Mouse (Mus musculus): ENCODE measurements around the gene Gsdma2. TPM values are rescaled to one million over a fixed set of nuclear protein-coding genes. Genes with fewer than 3 reads are reported as not detected.

Gene Gsdma2
- total RNA-seq (2023; ENCODE audit: inconsistent age), result not detected in 4 replicates

DNA sequence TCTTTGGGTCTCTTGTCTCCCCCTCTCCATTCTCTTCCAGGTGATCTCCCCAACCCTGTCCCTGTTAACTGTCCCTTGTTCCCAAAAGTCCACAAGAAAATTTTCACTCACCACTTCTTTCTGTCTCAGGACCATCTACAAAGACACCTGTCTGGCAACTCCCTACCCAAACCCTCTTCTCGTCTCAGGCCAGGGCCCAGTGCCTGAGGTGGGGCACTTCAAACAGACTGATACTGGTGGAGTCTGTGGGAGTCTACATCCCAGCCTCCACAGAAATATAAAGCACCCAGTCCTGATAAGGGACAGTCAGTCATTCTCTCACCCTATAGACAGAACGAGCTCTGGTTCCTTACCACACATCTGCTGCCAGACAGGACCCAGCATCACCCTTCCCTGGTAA, at the start of gene Gsdma2:
Gene Gsdma2, plus strand, starts transcription at position 301 of the 400 bp plus-strand sequence.

DNA sequence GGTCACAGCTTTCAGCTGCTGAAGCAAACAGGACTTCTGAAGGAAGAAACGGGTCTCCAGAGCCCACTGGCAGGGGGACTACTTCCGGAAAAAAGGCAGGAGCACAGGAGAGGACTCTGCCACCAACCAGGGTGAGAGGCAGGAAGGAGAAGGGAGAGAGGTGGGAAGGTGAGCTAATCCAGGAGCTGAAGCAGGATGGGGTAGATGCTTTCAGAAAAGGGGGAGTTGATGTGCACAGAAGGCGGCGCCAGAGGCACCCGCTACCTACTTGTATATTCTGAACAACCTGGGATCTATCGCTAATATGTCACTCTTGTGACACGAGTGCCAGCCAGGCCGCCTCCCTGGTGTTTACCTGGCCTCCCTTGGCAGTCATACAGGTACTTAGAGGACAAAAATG, 48.6 kb upstream of the Gsdma2 start, which contains the start of gene Lrrc3c:
Gene Lrrc3c, plus strand, starts transcription at position 301 of the 400 bp plus-strand sequence.

DNA sequence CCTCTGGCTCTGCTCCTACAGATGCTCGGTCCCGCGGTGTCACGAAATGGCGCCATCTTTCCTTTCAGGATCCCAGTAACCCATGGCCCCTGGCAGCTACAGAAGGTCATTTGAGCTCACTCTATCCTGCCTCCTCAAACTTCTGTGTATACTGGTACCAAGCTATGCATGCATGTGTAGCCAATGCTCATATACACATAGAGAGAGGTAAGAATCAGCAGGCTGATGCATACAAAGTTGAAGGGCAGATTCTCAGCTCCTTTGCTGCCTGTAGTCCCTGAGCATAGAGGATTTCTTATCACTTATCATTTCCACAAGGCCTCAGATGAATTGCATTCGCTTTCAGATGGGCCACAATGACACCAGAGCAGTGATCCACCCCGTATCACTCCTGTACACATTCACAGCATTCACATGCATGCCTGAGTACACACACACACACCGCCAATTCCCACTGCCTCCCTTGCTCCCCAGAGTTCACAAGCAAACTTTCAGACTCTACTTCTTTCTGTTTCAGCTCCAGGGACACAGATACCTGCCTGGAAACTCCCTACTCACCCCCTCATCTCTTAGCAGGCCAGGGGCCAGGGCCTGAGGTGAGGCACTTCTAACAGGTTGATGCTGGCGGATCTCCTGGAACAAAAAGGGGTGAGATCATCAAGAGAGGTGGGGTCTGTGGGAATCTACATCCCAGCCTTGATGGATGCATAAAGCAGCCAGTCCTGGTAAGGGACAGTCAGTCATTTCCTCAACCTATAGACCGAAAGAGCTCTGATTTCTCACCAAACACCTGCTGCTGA, 20.7 kb upstream of the Gsdma2 start, which contains the start of the genes Gm12355 and Gsdma3:
Gene Gm12355, minus strand, starts transcription at position 51 of the 800 bp plus-strand sequence.
Gene Gsdma3, plus strand, starts transcription at position 750 of the 800 bp plus-strand sequence.

DNA sequence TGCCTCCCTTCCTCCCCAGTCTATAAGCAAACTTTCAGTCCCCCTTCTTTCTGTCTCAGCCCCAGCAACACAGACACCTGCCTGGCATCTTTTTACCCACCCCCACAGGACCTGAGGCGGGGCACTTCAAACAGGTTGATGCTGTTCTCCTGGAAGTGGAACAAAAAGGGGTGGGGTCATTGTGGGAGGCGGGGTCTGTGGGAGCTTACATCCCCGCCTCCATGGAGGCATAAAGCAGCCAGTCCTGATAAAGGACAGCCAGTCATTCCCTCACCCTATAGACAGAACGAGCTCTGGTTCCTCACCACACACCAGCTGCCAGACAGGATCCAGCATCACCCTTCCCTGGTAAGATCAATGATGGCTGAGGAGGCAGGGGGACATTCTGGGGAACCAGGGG, 17.5 kb downstream of the Gsdma2 start, which contains the start of gene Gsdma:
Gene Gsdma, plus strand, starts transcription at position 261 of the 400 bp plus-strand sequence.

DNA sequence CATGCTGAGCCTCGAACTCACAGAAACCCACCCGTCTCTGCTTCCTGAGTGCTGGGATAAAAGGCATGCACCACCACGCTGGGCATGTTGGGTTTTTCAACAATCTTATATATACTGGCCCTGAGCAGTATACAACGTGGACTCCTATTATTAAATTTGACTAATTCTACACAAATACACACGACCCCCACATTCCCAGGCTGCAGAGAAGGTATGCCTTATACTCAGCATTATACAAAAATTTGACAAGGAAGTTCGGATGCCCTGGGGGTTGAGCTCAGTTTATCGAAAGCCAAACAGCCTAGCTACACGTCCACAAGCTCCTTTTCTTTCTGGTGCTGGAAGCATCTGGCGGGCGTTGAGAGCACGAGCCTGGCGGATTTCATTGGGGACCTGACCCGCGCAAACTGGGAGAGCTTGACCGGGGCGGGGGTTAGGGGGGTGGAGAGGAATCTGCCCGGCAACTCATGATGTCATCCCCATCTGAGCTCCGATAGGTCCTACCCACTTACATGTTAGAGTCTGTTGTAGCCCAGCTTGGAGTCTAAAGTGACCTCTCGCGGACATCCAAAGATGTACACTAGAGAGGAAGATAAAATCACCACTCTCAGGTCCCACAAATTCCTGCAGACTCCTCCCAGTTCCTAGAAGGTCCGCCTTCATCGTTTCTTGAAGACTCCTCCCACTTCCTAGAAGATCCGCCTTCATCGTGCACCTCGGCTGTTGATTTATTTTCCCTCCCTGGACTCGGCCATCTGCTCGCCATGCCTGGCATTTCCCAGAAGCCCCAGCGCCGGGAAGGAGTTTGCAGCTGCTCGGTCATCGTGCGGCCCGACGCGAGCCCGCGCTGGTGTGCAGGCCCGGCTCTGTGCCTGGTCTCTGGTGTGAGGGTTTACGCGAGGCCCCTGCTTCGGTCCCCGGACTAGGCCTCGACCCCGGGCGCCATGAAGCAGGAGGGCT, 35.5 kb downstream of the Gsdma2 start, which contains the start of gene Psmd3:
Gene Psmd3, plus strand, starts transcription at position 769 of the 960 bp plus-strand sequence.

DNA sequence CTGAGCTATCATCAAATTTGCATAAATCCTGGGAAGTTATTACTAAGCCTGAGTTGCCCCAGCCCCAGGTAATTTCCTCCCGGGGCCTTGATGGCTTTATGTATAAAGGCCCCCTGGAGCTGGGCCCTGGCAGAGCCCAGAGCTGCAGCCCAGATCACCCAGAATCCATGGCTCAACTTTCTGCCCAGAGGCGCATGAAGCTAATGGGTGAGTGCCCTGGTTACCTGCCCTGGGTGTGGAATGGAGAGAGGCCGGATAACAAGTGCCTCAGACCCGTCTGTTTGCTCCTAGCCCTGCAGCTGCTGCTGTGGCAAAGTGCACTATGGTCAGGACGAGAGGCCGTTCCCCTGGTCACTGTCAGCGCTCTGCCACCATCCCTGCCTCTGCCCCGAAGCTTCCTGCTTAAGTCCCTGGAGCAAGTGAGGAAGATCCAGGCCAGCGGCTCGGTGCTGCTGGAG, 54.7 kb downstream of the Gsdma2 start, which contains the start of gene Csf3:
Gene Csf3, plus strand, starts transcription at position 51 of the 458 bp plus-strand sequence.

Other genes starting within 250 kb of the Gsdma2 start
- gene Pgap3, start 246.3 kb upstream of the Gsdma2 start, total RNA-seq (2023; ENCODE audit: inconsistent age), result 7.3 to 11.8 TPM (median 9.3 TPM) in 4 replicates
- gene Erbb2, start 234.3 kb upstream of the Gsdma2 start, total RNA-seq (2023; ENCODE audit: inconsistent age), result 0.15 TPM in 1 of 4 replicates, not detected in the others
- gene Mien1, start 207.8 kb upstream of the Gsdma2 start, total RNA-seq (2023; ENCODE audit: inconsistent age), result 47.4 to 59.5 TPM (median 52.0 TPM) in 4 replicates
- gene Grb7, start 200.4 kb upstream of the Gsdma2 start, total RNA-seq (2023; ENCODE audit: inconsistent age), result 0.78 to 2.0 TPM (median 1.3 TPM) in 4 replicates
- 550 to 623 TPM (median 617 TPM) in 4 replicates for gene Ikzf3, start 100.7 kb upstream of the Gsdma2 start, total RNA-seq (2023; ENCODE audit: inconsistent age)
- gene Zpbp2, start 95.7 kb upstream of the Gsdma2 start, total RNA-seq (2023; ENCODE audit: inconsistent age), result 4.3 to 8.2 TPM (median 5.8 TPM) in 4 replicates
- gene Ormdl3, start 59.4 kb upstream of the Gsdma2 start, total RNA-seq (2023; ENCODE audit: inconsistent age), result 16.5 to 19.2 TPM (median 17.5 TPM) in 4 replicates
- not detected in 4 replicates for gene Lrrc3c, start 48.5 kb upstream of the Gsdma2 start, total RNA-seq (2023; ENCODE audit: inconsistent age)
- 26.2 to 32.0 TPM (median 31.6 TPM) in 4 replicates for gene Gm12355, start 21.1 kb upstream of the Gsdma2 start, total RNA-seq (2023; ENCODE audit: inconsistent age)
- gene Gsdma3, start 20.4 kb upstream of the Gsdma2 start, total RNA-seq (2023; ENCODE audit: inconsistent age), result not detected in 4 replicates
- not detected in 4 replicates for gene Gsdma, start 17.6 kb downstream of the Gsdma2 start, total RNA-seq (2023; ENCODE audit: inconsistent age)
- gene Psmd3, start 35.8 kb downstream of the Gsdma2 start, total RNA-seq (2023; ENCODE audit: inconsistent age), result 74.6 to 80.5 TPM (median 76.7 TPM) in 4 replicates
- gene Csf3, start 54.5 kb downstream of the Gsdma2 start, total RNA-seq (2023; ENCODE audit: inconsistent age), result 0.36 TPM in 1 of 4 replicates, not detected in the others
- gene Med24, start 82.7 kb downstream of the Gsdma2 start, total RNA-seq (2023; ENCODE audit: inconsistent age), result 85.6 to 113 TPM (median 92.5 TPM) in 4 replicates
- 5.6 to 7.6 TPM (median 6.6 TPM) in 4 replicates for gene Thra, start 93.9 kb downstream of the Gsdma2 start, total RNA-seq (2023; ENCODE audit: inconsistent age)
- gene Nr1d1, start 128.6 kb downstream of the Gsdma2 start, total RNA-seq (2023; ENCODE audit: inconsistent age), result 1.4 to 1.9 TPM (median 1.7 TPM) in 4 replicates
- gene Msl1, start 148.8 kb downstream of the Gsdma2 start, total RNA-seq (2023; ENCODE audit: inconsistent age), result 125 to 131 TPM (median 128 TPM) in 4 replicates
- 88.0 to 101 TPM (median 93.5 TPM) in 4 replicates for gene Casc3, start 158.1 kb downstream of the Gsdma2 start, total RNA-seq (2023; ENCODE audit: inconsistent age)
- gene Rapgefl1, start 190.0 kb downstream of the Gsdma2 start, total RNA-seq (2023; ENCODE audit: inconsistent age), result 1.3 to 5.0 TPM (median 3.4 TPM) in 4 replicates
- 38.7 to 46.7 TPM (median 44.6 TPM) in 4 replicates for gene Wipf2, start 216.9 kb downstream of the Gsdma2 start, total RNA-seq (2023; ENCODE audit: inconsistent age)